Mouse (Mus musculus): ENCODE results near the gene Ogdh.

GRCm38 (mm10) chr11:6393866-6394265 is 102.4 kb downstream of the Ogdh start:
- TF ChIP-seq CTCF (IDR thresholded peaks at IDR 0.05; ENCODE audit: insufficient read depth, low read depth, low read length) (no peak), POLR2A (IDR thresholded peaks at IDR 0.05; ENCODE audit: insufficient read depth, low read depth, low read length) (no peak)
